Mouse (Mus musculus) kidney, embryonic 15.5 days (tissue): ENCODE measurements at regions not wholly inside any gene's neighbourhood (a gene's known extent, or its start where the extent isn't known, plus 50 kb on each side); places are given as distances from the start of the nearest gene placed in this dataset. TPM values are rescaled to one million over a fixed set of nuclear protein-coding genes. Genes with fewer than 3 reads are reported as not detected.
A peak's percentile ranks its signal among the peaks of the same experiment; 100 is the strongest.

Experiments
- ATAC-seq: fragments of 200-750 bp; cut with Nextera tagmentation; replicated peaks from 2 replicates; pipeline ENCODE4 v1.8.0; 2017; ENCODE audit warnings: moderate TSS enrichment; ENCODE audit not compliant: low FRiP score
- H3K27ac ChIP-seq: fragments of 300-500 bp; sonication (generic); 2 replicates; pipeline ENCODE4 v1.5.1; 2015; ENCODE audit warnings: mild to moderate bottlenecking, inconsistent platforms
- H3K27me3 ChIP-seq: fragments of 300-500 bp; sonication (generic); 2 replicates; pipeline ENCODE4 v1.6.1; 2015; ENCODE audit warnings: inconsistent platforms
- H3K36me3 ChIP-seq: fragments of 300-500 bp; sonication (generic); 2 replicates; pipeline ENCODE4 v1.6.1; 2015; ENCODE audit warnings: inconsistent platforms
- H3K4me1 ChIP-seq: fragments of 300-500 bp; sonication (generic); 2 replicates; pipeline ENCODE4 v1.6.1; 2015; ENCODE audit warnings: inconsistent platforms
- H3K4me2 ChIP-seq: fragments of 300-500 bp; sonication (generic); 2 replicates; pipeline ENCODE4 v1.6.1; 2015; ENCODE audit warnings: moderate library complexity, mild to moderate bottlenecking, inconsistent platforms
- H3K4me3 ChIP-seq: fragments of 300-500 bp; sonication (generic); replicated peaks from 2 replicates; pipeline ENCODE4 v1.5.1; 2015; ENCODE audit warnings: mild to moderate bottlenecking, inconsistent platforms
- H3K9ac ChIP-seq: fragments of 300-500 bp; sonication (generic); 2 replicates; pipeline ENCODE4 v1.6.1; 2015; ENCODE audit warnings: mild to moderate bottlenecking, inconsistent platforms
- H3K9me3 ChIP-seq: fragments of 300-500 bp; sonication (generic); replicated peaks from 2 replicates; pipeline ENCODE4 v1.6.1; 2016; ENCODE audit warnings: inconsistent platforms
- WGBS: fragments of 180-500 bp; shearing (Covaris S2); methylation state at CpG from one replicate; pipeline ENCODE4 v1.1.7; 2015; ENCODE audit warnings: mixed read lengths; 5-methylcytosine and 5-hydroxymethylcytosine counted together
- microRNA-seq: library from miRNA; unstranded; fragments of <30 nt; microRNA quantifications from one replicate; pipeline ENCODE4, GENCODE M21; 2016

DNA sequence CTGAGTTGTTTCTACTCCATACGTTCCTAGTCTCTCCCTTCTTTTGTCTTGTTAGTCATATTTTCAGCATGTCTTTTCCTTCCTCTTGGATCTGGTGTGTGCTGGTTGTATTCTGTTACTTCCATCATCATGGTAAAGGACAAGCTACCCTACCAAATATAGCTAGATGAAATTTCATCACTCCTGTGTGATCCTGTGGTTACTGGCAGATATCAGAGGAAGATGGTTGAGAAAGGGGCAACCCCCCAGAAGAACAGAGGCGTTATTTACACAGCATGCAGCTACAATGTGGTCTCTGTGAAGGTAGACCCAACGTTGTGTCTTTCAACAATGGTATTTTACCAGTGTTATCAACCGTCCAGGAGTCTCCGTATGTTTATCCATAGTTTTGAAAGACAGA is 52.8 kb upstream of the Adgrl4 start:
- H3K9ac ChIP-seq: no peak overlapping the region
- H3K27ac ChIP-seq: no peak overlapping the region
- H3K27me3 ChIP-seq: no peaks in the 10 kb centered on the region
- 89% methylated on average over 5 of the region's 5 CpGs for WGBS
- H3K4me3 ChIP-seq: no peak overlapping the region
- H3K4me1 ChIP-seq: no peaks in the 10 kb centered on the region
- ATAC-seq: no peak
- H3K9me3 ChIP-seq: no peaks in the 10 kb centered on the region
- no peaks in the 10 kb centered on the region for H3K36me3 ChIP-seq
- no peak overlapping the region for H3K4me2 ChIP-seq

DNA sequence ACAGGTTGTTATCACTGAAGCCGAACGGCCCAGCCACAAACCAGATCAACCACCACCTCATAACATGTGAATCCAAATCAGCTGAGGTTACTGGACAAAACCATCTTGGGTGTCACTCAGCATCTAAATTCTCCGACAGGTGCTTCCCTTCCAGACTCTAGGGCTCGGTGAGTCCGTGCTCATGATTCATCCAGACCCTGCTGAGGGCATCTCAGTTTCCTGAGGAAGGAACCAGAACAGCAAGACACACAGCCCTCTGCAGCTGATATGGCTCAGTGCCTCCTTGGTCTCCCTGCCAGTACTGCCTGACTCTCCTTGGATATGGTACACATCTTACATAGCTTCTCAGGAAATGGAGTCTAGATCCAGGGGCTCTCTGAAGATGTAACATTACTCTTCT is 51.6 kb upstream of the Adgrl4 start:
- Histone ChIP-seq H3K4me3 (no peak overlapping the region), H3K4me2 (no peak overlapping the region), H3K9ac (no peak overlapping the region), H3K4me1 (no peaks in the 10 kb centered on the region), H3K27me3 (no peaks in the 10 kb centered on the region), H3K9me3 (no peaks in the 10 kb centered on the region), H3K27ac (no peak overlapping the region), H3K36me3 (no peaks in the 10 kb centered on the region)
- ATAC-seq: 0 out of 2 replicates have a peak, but pooled peaks have one; percentile 49
- 81% methylated on average over 5 of the region's 5 CpGs for WGBS

Small RNA genes in the stretch of these regions (microRNA-seq; reads per million reads assigned to microRNA genes)
- gene Mir3963: not detected
